Mouse (Mus musculus): ENCODE measurements around the gene Numbl. TPM values are rescaled to one million over a fixed set of nuclear protein-coding genes. Genes with fewer than 3 reads are reported as not detected.

The Numbl gene
- polyA plus RNA-seq, 1 experiment = 28.8 TPM

DNA sequence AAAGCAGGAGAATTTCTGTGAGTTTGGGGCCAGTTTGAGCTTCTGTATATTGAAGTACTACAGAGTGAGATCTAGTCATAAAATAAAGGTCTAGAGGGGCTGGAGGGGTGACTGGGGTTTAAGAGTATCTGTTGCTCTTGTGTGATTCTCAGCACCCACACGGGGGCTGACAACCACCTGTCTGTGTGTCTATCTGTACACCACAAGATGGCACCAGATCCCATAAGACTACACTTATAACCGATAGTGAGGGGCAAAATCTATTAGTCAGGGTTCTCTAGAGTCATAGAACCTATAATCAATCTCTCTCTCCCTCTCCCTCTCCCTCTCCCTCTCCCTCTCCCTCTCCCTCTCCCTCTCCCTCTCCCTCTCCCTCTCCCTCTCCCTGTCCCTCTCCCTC lies 32.3 kb downstream of the Numbl start:
- Histone ChIP-seq H3K4me3 (no peak overlapping the region), H3K79me2 (ENCODE audit: control insufficient read depth, insufficient read depth) (no peaks in the 10 kb centered on the region), H3K36me3 (ENCODE audit: control insufficient read depth, insufficient read depth) (no peaks in the 10 kb centered on the region), H3K4me2 (ENCODE audit: low read depth) (no peak overlapping the region), H3ac (ENCODE audit: control insufficient read depth, insufficient read length) (no peak overlapping the region), H3K27me3 (ENCODE audit: control insufficient read depth, insufficient read depth, insufficient read length) (no peaks in the 10 kb centered on the region)
- TF ChIP-seq TCF3 (IDR thresholded peaks at IDR 0.05; ENCODE audit: insufficient read length, low read depth) (no peak), MYOG (IDR thresholded peaks at IDR 0.05; ENCODE audit: control insufficient read depth in 1 of 3, insufficient read depth in 1 of 3, insufficient read length in 2 of 3, low read depth in 2 of 3) (no peak), MAX (IDR thresholded peaks at IDR 0.05; ENCODE audit: low read depth) (no peak), POLR2A (IDR thresholded peaks at IDR 0.05; ENCODE audit: insufficient read length, low read depth) (no peak), POLR2AphosphoS2 (IDR thresholded peaks at IDR 0.05; ENCODE audit: insufficient read length, low read depth) (no peak), TCF12 (IDR thresholded peaks at IDR 0.05; ENCODE audit: insufficient read depth, poor library complexity, severe bottlenecking) (no peak), CEBPB (IDR thresholded peaks at IDR 0.05; ENCODE audit: insufficient read depth, poor library complexity, severe bottlenecking) (no peak), REST (IDR thresholded peaks at IDR 0.05; ENCODE audit: insufficient read depth, insufficient read length) (no peak), MYOD1 (IDR thresholded peaks at IDR 0.05; ENCODE audit: control insufficient read depth in 1 of 3, insufficient read length in 2 of 3, low read depth in 2 of 3) (no peak), E2F4 (IDR thresholded peaks at IDR 0.05; ENCODE audit: insufficient read depth) (no peak), USF1 (IDR thresholded peaks at IDR 0.05; ENCODE audit: low read depth) (no peak), SRF (IDR thresholded peaks at IDR 0.05; ENCODE audit: control insufficient read depth, insufficient read length, low read depth) (no peak)

DNA sequence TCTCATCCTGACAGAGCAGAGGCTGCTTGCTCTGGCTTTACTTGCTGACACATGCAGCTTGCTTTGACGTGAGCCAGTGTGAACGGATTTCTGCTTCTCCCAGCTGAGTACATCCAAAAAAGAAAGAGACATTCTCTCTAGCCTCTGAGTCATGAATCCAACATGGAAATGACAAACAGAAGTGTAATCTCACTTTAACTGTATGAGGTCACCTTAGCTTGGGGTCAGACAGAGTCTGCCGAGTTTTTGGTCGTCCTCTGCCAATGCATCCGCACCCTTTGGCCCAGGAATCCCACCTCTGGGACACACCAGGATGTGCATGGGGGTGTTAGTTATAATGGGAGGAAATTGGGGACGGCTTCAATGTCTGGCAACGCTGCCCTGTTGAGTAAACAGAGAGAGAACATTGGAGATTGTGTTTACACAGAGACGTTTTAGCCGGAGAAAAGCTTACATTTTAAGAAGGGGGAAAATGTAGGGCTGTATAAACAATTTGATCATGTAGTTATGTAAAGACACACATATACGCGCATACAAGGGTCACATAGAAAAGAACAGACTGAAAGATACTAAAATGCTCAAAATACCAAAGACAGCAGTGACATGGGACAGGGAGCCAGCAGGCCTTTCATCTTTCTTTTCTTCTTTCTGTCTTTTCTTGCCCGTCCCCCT lies 33.7 kb downstream of the Numbl start:
- no peak overlapping the region for H3ac ChIP-seq (ENCODE audit: control insufficient read depth, insufficient read length)
- no peak overlapping the region for H3K4me2 ChIP-seq (ENCODE audit: low read depth)
- no peak overlapping the region for H3K4me3 ChIP-seq
- no peaks in the 10 kb centered on the region for H3K79me2 ChIP-seq (ENCODE audit: control insufficient read depth, insufficient read depth)
- no peaks in the 10 kb centered on the region for H3K36me3 ChIP-seq (ENCODE audit: control insufficient read depth, insufficient read depth)
- H3K27me3 ChIP-seq (ENCODE audit: control insufficient read depth, insufficient read depth, insufficient read length) = no peaks in the 10 kb centered on the region
- TF ChIP-seq CEBPB (IDR thresholded peaks at IDR 0.05; ENCODE audit: insufficient read depth, poor library complexity, severe bottlenecking) = no peak

- no peak overlapping the region for H3K4me2 ChIP-seq (ENCODE audit: low read depth)
- no peak for TF ChIP-seq TCF12 (IDR thresholded peaks at IDR 0.05; ENCODE audit: insufficient read depth, poor library complexity, severe bottlenecking)
- TF ChIP-seq MYOG (IDR thresholded peaks at IDR 0.05; ENCODE audit: control insufficient read depth in 1 of 3, insufficient read depth in 1 of 3, insufficient read length in 2 of 3, low read depth in 2 of 3) = no peak
- no peak for TF ChIP-seq USF1 (IDR thresholded peaks at IDR 0.05; ENCODE audit: low read depth)
- TF ChIP-seq REST (IDR thresholded peaks at IDR 0.05; ENCODE audit: insufficient read depth, insufficient read length) = no peak
- no peak for TF ChIP-seq MAX (IDR thresholded peaks at IDR 0.05; ENCODE audit: low read depth)
- no peak for TF ChIP-seq POLR2AphosphoS2 (IDR thresholded peaks at IDR 0.05; ENCODE audit: insufficient read length, low read depth)
- no peak for TF ChIP-seq TCF3 (IDR thresholded peaks at IDR 0.05; ENCODE audit: insufficient read length, low read depth)
- TF ChIP-seq POLR2A (IDR thresholded peaks at IDR 0.05; ENCODE audit: insufficient read length, low read depth) = no peak
- no peak for TF ChIP-seq MYOD1 (IDR thresholded peaks at IDR 0.05; ENCODE audit: control insufficient read depth in 1 of 3, insufficient read length in 2 of 3, low read depth in 2 of 3)
- TF ChIP-seq E2F4 (IDR thresholded peaks at IDR 0.05; ENCODE audit: insufficient read depth) = no peak
- no peaks in the 10 kb centered on the region for H3K27me3 ChIP-seq (ENCODE audit: control insufficient read depth, insufficient read depth, insufficient read length)
- H3K79me2 ChIP-seq (ENCODE audit: control insufficient read depth, insufficient read depth) = no peaks in the 10 kb centered on the region
- no peak overlapping the region for H3ac ChIP-seq (ENCODE audit: control insufficient read depth, insufficient read length)
- H3K4me3 ChIP-seq = no peak overlapping the region
- no peaks in the 10 kb centered on the region for H3K36me3 ChIP-seq (ENCODE audit: control insufficient read depth, insufficient read depth)
Observed at GRCm38 (mm10) chr7:27295956-27296355, 37.7 kb downstream of the Numbl start.

DNA sequence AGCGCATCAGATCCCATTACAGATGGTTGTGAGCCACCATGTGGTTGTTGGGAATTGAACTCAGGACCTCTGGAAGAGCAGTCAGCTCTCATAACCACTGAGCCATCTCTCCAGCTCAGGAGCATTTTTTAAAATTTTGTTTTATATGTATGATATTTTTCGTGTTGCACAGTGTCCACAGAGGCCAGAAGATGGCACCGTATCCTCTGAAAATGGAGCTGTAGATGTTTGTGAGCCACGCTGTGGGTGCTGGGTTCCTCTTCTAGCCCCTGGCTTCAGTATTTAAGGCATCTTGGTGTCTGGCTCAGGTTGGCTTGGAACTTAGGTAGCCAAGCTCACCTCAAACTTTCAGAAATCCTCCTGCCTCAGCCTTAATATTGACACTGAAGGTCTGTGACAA lies 38.3 kb downstream of the Numbl start:
- no peaks in the 10 kb centered on the region for H3K79me2 ChIP-seq (ENCODE audit: control insufficient read depth, insufficient read depth)
- no peaks in the 10 kb centered on the region for H3K27me3 ChIP-seq (ENCODE audit: control insufficient read depth, insufficient read depth, insufficient read length)
- no peak for TF ChIP-seq SRF (IDR thresholded peaks at IDR 0.05; ENCODE audit: control insufficient read depth, insufficient read length, low read depth)
- no peak for TF ChIP-seq MAX (IDR thresholded peaks at IDR 0.05; ENCODE audit: low read depth)
- no peak for TF ChIP-seq POLR2AphosphoS2 (IDR thresholded peaks at IDR 0.05; ENCODE audit: insufficient read length, low read depth)
- no peak for TF ChIP-seq TCF12 (IDR thresholded peaks at IDR 0.05; ENCODE audit: insufficient read depth, poor library complexity, severe bottlenecking)
- no peak overlapping the region for H3K4me2 ChIP-seq (ENCODE audit: low read depth)
- no peak overlapping the region for H3K4me3 ChIP-seq
- no peak overlapping the region for H3ac ChIP-seq (ENCODE audit: control insufficient read depth, insufficient read length)
- no peaks in the 10 kb centered on the region for H3K36me3 ChIP-seq (ENCODE audit: control insufficient read depth, insufficient read depth)

DNA sequence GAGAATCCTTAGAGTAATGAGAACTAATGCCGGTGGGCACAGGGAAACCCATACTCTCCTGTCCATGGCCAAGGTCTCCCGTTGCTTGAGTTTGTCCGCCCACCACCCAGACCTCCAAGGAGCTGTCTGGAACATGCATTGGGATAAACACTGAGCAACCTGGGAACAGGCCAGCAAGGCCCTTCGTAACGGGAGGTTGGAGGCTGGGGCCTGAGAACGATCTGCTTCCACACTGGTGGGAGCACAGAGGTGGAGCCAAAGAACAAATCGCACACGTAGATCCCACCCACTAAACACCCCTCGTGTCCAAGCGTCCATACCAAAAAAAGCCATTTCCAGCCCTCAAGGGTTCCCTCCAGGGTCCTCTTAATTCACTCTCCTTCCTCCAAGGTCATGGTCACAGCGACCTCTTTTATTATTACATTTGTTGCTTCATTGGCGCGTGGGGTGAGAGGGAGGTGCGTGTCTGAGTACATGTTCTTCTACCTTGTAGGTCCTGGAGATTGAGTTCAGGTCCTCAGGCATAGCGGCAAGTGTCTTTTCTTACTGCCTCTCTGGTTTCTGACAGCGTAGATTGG lies 39.9 kb downstream of the Numbl start:
- H3ac ChIP-seq (ENCODE audit: control insufficient read depth, insufficient read length) = no peak overlapping the region
- H3K36me3 ChIP-seq (ENCODE audit: control insufficient read depth, insufficient read depth) = no peaks in the 10 kb centered on the region
- no peak overlapping the region for H3K4me3 ChIP-seq
- no peak for TF ChIP-seq USF1 (IDR thresholded peaks at IDR 0.05; ENCODE audit: low read depth)
- TF ChIP-seq POLR2A (IDR thresholded peaks at IDR 0.05; ENCODE audit: insufficient read length, low read depth) = no peak
- no peak for TF ChIP-seq POLR2AphosphoS2 (IDR thresholded peaks at IDR 0.05; ENCODE audit: insufficient read length, low read depth)
- no peak for TF ChIP-seq REST (IDR thresholded peaks at IDR 0.05; ENCODE audit: insufficient read depth, insufficient read length)
- no peak for TF ChIP-seq TCF12 (IDR thresholded peaks at IDR 0.05; ENCODE audit: insufficient read depth, poor library complexity, severe bottlenecking)
- TF ChIP-seq TCF3 (IDR thresholded peaks at IDR 0.05; ENCODE audit: insufficient read length, low read depth) = no peak
- H3K79me2 ChIP-seq (ENCODE audit: control insufficient read depth, insufficient read depth) = no peaks in the 10 kb centered on the region
- no peak overlapping the region for H3K4me2 ChIP-seq (ENCODE audit: low read depth)
- H3K27me3 ChIP-seq (ENCODE audit: control insufficient read depth, insufficient read depth, insufficient read length) = no peaks in the 10 kb centered on the region
